Mouse (Mus musculus): ENCODE results near the gene Klhl6. TPM values are rescaled to one million over a fixed set of nuclear protein-coding genes. Genes with fewer than 3 reads are reported as not detected.
"Not testable (repeated sequence)": the region's sequence is repeated elsewhere in the genome, so short reads cannot be mapped to it uniquely, and the experiment has no call there.

The Klhl6 gene
- polyA plus RNA-seq, 1 experiment from 2014 or later = 15.4 TPM

DNA sequence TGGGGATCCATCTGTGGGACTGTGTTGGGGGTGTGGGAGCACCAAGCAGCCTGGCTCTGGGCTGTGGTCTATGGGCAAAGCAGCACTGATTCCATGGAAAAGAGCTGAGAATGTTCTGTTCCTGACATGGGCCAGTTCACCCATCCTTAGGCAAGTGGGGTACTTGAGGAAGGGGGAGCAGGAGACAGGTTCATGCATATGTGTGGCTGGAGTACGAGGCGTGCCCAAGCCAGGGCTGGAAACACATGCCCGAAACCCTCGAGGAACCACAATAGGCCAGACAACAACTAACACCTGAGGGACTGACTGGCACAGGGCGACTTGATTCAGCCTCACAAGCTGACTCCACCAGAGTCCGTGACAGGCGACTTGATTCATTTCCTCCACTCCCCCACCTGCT lies 14.8 kb upstream of the Klhl6 start:
- ATAC-seq (ENCODE audit: insufficient read depth) (no peak), DNase-seq (no peak)
- Histone ChIP-seq H3K27me3 (ENCODE audit: insufficient read depth, low read length) (no peaks in the 10 kb centered on the region), H3K27ac (ENCODE audit: low read depth) (peak overlapping the region; percentile 60; the same call in 1 of the 2 replicates), H3K4me2 (no peak overlapping the region), H3K4me3 (ENCODE audit: low read depth, low read length) (no peak overlapping the region), H3K36me3 (ENCODE audit: insufficient read depth) (no peaks in the 10 kb centered on the region), H3K4me1 (ENCODE audit: insufficient read depth) (0 out of 2 replicates have a peak, but pooled peaks cover 3% of the 10 kb centered on the region), H3K9ac (no peak overlapping the region), H3K9me3 (ENCODE audit: low read depth, low read length) (no peaks in the 10 kb centered on the region)
- WGBS = 82% methylated on average over 7 of the region's 7 CpGs
- TF ChIP-seq CTCF (IDR thresholded peaks at IDR 0.05; ENCODE audit: low read depth) = no peak

- not testable (repeated sequence) for H3K9ac ChIP-seq; H3K4me2 ChIP-seq; H3K27me3 ChIP-seq (ENCODE audit: insufficient read depth, low read length); H3K9me3 ChIP-seq (ENCODE audit: low read depth, low read length); H3K36me3 ChIP-seq (ENCODE audit: insufficient read depth); H3K4me3 ChIP-seq (ENCODE audit: low read depth, low read length); H3K4me1 ChIP-seq (ENCODE audit: insufficient read depth)
- 18% methylated on average over 6 of the region's 6 CpGs for WGBS
- DNase-seq (peak; percentile 56), ATAC-seq (ENCODE audit: insufficient read depth) (peak; percentile 31; the same call in 1 of the 2 replicates)
- peak overlapping the region; percentile 60; the same call in 1 of the 2 replicates for H3K27ac ChIP-seq (ENCODE audit: low read depth)
These were observed 14.1 kb upstream of the Klhl6 start for GRCm38 (mm10) chr16:19996913-19997312.

GRCm38 (mm10) chr16:19995818-19996217 lies 13.0 kb upstream of the Klhl6 start:
- no peak overlapping the region for H3K9ac ChIP-seq
- TF ChIP-seq CTCF (IDR thresholded peaks at IDR 0.05; ENCODE audit: low read depth) = no peak
- H3K4me3 ChIP-seq (ENCODE audit: low read depth, low read length) = no peak overlapping the region
- H3K9me3 ChIP-seq (ENCODE audit: low read depth, low read length) = no peaks in the 10 kb centered on the region
- no peaks in the 10 kb centered on the region for H3K27me3 ChIP-seq (ENCODE audit: insufficient read depth, low read length)
- H3K36me3 ChIP-seq (ENCODE audit: insufficient read depth) = no peaks in the 10 kb centered on the region
- no peak for DNase-seq
- no peak for ATAC-seq (ENCODE audit: insufficient read depth)
- H3K27ac ChIP-seq (ENCODE audit: low read depth) = no peak overlapping the region
- 0 out of 2 replicates have a peak, but pooled peaks cover 3% of the 10 kb centered on the region for H3K4me1 ChIP-seq (ENCODE audit: insufficient read depth)
- H3K4me2 ChIP-seq = no peak overlapping the region

DNA sequence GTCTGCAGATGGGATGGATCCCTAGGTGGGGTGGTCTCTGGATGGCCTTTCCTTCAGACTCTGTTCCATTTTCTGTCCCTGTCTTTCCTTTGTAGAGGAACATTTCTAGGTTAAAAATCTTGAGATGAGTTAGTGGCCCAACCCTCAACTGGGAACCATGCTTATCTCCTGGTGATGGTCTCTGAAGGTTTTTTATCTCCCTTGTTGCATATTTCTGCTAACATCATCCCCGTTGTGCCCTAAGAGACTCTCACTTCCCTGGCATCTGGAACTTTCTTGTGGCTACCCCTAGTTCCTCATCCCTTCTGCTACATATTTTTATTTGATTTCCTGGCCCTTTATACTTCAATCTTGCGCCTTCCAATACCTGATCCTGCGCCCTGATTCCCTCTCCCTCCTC lies 10.4 kb upstream of the Klhl6 start:
- H3K9ac ChIP-seq = no peak overlapping the region
- WGBS = 91% methylated on average over 3 of the region's 3 CpGs
- DNase-seq (no peak), ATAC-seq (ENCODE audit: insufficient read depth) (no peak)
- peaks cover 8% of the 10 kb centered on the region; the same call in 1 of the 2 replicates for H3K9me3 ChIP-seq (ENCODE audit: low read depth, low read length)
- H3K4me2 ChIP-seq = no peak overlapping the region
- no peak overlapping the region for H3K4me3 ChIP-seq (ENCODE audit: low read depth, low read length)
- H3K4me1 ChIP-seq (ENCODE audit: insufficient read depth) = 0 out of 2 replicates have a peak, but pooled peaks cover 3% of the 10 kb centered on the region
- no peak overlapping the region for H3K27ac ChIP-seq (ENCODE audit: low read depth)
- H3K36me3 ChIP-seq (ENCODE audit: insufficient read depth) = no peaks in the 10 kb centered on the region
- TF ChIP-seq CTCF (IDR thresholded peaks at IDR 0.05; ENCODE audit: low read depth) = no peak
- no peaks in the 10 kb centered on the region for H3K27me3 ChIP-seq (ENCODE audit: insufficient read depth, low read length)

- no peaks in the 10 kb centered on the region for H3K27me3 ChIP-seq (ENCODE audit: insufficient read depth, low read length)
- H3K27ac ChIP-seq (ENCODE audit: low read depth) = no peak overlapping the region
- H3K4me2 ChIP-seq = no peak overlapping the region
- no peak for TF ChIP-seq CTCF (IDR thresholded peaks at IDR 0.05; ENCODE audit: low read depth)
- no peaks in the 10 kb centered on the region for H3K4me1 ChIP-seq (ENCODE audit: insufficient read depth)
- H3K9ac ChIP-seq = no peak overlapping the region
- ATAC-seq (ENCODE audit: insufficient read depth) (no peak), DNase-seq (peak; percentile 51)
- no peak overlapping the region for H3K4me3 ChIP-seq (ENCODE audit: low read depth, low read length)
- H3K9me3 ChIP-seq (ENCODE audit: low read depth, low read length) = peaks cover 8% of the 10 kb centered on the region; the same call in 1 of the 2 replicates
- H3K36me3 ChIP-seq (ENCODE audit: insufficient read depth) = no peaks in the 10 kb centered on the region
These were observed 7.7 kb upstream of the Klhl6 start for GRCm38 (mm10) chr16:19990536-19990935.

- Histone ChIP-seq H3K36me3 (ENCODE audit: insufficient read depth) (no peaks in the 10 kb centered on the region), H3K9ac (no peak overlapping the region), H3K4me1 (ENCODE audit: insufficient read depth) (no peaks in the 10 kb centered on the region), H3K4me3 (ENCODE audit: low read depth, low read length) (no peak overlapping the region), H3K27me3 (ENCODE audit: insufficient read depth, low read length) (no peaks in the 10 kb centered on the region), H3K27ac (ENCODE audit: low read depth) (no peak overlapping the region), H3K9me3 (ENCODE audit: low read depth, low read length) (peaks cover 8% of the 10 kb centered on the region; the same call in 1 of the 2 replicates), H3K4me2 (no peak overlapping the region)
- no peak for TF ChIP-seq CTCF (IDR thresholded peaks at IDR 0.05; ENCODE audit: low read depth)
- DNase-seq (no peak), ATAC-seq (ENCODE audit: insufficient read depth) (no peak)
- 71% methylated on average over 2 of the region's 2 CpGs for WGBS
These were observed 4.8 kb upstream of the Klhl6 start for GRCm38 (mm10) chr16:19987589-19987988.

GRCm38 (mm10) chr16:19984884-19985643 lies 2.2 kb upstream of the Klhl6 start:
- Histone ChIP-seq H3K4me3 (ENCODE audit: low read depth, low read length) (no peak overlapping the region), H3K9me3 (ENCODE audit: low read depth, low read length) (peaks cover 6% of the 10 kb centered on the region; the same call in 1 of the 2 replicates), H3K27me3 (ENCODE audit: insufficient read depth, low read length) (no peaks in the 10 kb centered on the region), H3K4me2 (no peak overlapping the region), H3K9ac (no peak overlapping the region), H3K27ac (ENCODE audit: low read depth) (no peak overlapping the region), H3K36me3 (ENCODE audit: insufficient read depth) (no peaks in the 10 kb centered on the region), H3K4me1 (ENCODE audit: insufficient read depth) (no peaks in the 10 kb centered on the region)
- DNase-seq = no peak
- TF ChIP-seq CTCF (IDR thresholded peaks at IDR 0.05; ENCODE audit: low read depth) = no peak
- WGBS = 80% methylated on average over 2 of the region's 2 CpGs
- ATAC-seq (ENCODE audit: insufficient read depth) = no peak
